Mouse (Mus musculus): ENCODE measurements around the gene Foxl1.
"Not testable (repeated sequence)": the region's sequence is repeated elsewhere in the genome, so short reads cannot be mapped to it uniquely, and the experiment has no call there.

The Foxl1 gene

GRCm38 (mm10) chr8:121126191-121126590 lies 1.5 kb upstream of the Foxl1 start:
- DNase-seq = no peak

GRCm38 (mm10) chr8:121126694-121127093 lies 1.0 kb upstream of the Foxl1 start:
- no peak for DNase-seq

- no peak for DNase-seq
Measured at GRCm38 (mm10) chr8:121127291-121127701, 444 bp upstream of the Foxl1 start.

GRCm38 (mm10) chr8:121128531-121129264 lies 958 bp downstream of the Foxl1 start:
- DNase-seq = no peak

- DNase-seq = no peak
Measured at GRCm38 (mm10) chr8:121129265-121129940, 1.7 kb downstream of the Foxl1 start.

GRCm38 (mm10) chr8:121130522-121130921 lies 2.8 kb downstream of the Foxl1 start:
- no peak for DNase-seq

GRCm38 (mm10) chr8:121132961-121133513 lies 5.3 kb downstream of the Foxl1 start:
- no peak for DNase-seq

- DNase-seq = no peak
Measured at GRCm38 (mm10) chr8:121134102-121134501, 6.4 kb downstream of the Foxl1 start.

GRCm38 (mm10) chr8:121134512-121134911 lies 6.8 kb downstream of the Foxl1 start:
- DNase-seq = no peak

GRCm38 (mm10) chr8:121136856-121137255 lies 9.1 kb downstream of the Foxl1 start:
- DNase-seq = no peak

- DNase-seq = not testable (repeated sequence)
Measured at GRCm38 (mm10) chr8:121145457-121146134, 17.9 kb downstream of the Foxl1 start.

- DNase-seq = no peak
Measured at GRCm38 (mm10) chr8:121148573-121149083, 20.9 kb downstream of the Foxl1 start.

- DNase-seq = no peak
Measured at GRCm38 (mm10) chr8:121152394-121152793, 24.7 kb downstream of the Foxl1 start.

- DNase-seq = no peak
Measured at GRCm38 (mm10) chr8:121156990-121157491, 29.3 kb downstream of the Foxl1 start.

- no peak for DNase-seq
Measured at GRCm38 (mm10) chr8:121158812-121159211, 31.1 kb downstream of the Foxl1 start.

- no peak for DNase-seq
Measured at GRCm38 (mm10) chr8:121161437-121161836, 33.7 kb downstream of the Foxl1 start.

- DNase-seq = no peak
Measured at GRCm38 (mm10) chr8:121162413-121162812, 34.7 kb downstream of the Foxl1 start.

- DNase-seq = no peak
Measured at GRCm38 (mm10) chr8:121162906-121163695, 35.4 kb downstream of the Foxl1 start.

GRCm38 (mm10) chr8:121164017-121164469 lies 36.3 kb downstream of the Foxl1 start:
- no peak for DNase-seq

GRCm38 (mm10) chr8:121168033-121168432 lies 40.3 kb downstream of the Foxl1 start:
- DNase-seq = no peak

GRCm38 (mm10) chr8:121170116-121170515 lies 42.4 kb downstream of the Foxl1 start:
- no peak for DNase-seq
